Mouse (Mus musculus) cortical plate, adult 2 months (tissue): ENCODE data around the gene Gm17606. TPM values are rescaled to one million over a fixed set of nuclear protein-coding genes. Genes with fewer than 3 reads are reported as not detected.

ENCODE experiments used
- H3K27ac ChIP-seq: fragments of 200-500 bp; 2 replicates; pipeline ENCODE4 v1.5.1; 2012; ENCODE audit warnings: low read length, control low read depth, inconsistent platforms; ENCODE audit not compliant: insufficient read depth
- H3K4me1 ChIP-seq: fragments of 200-500 bp; 2 replicates; pipeline ENCODE4 v1.6.1; 2011; ENCODE audit warnings: low read length; ENCODE audit not compliant: control insufficient read depth, insufficient read depth
- H3K4me3 ChIP-seq: fragments of 200-500 bp; 2 replicates; pipeline ENCODE4 v1.5.1; 2011; ENCODE audit warnings: mild to moderate bottlenecking, low read length, control low read depth; ENCODE audit not compliant: insufficient read depth
- CTCF ChIP-seq: fragments of 200-500 bp; IDR thresholded peaks from 2 replicates; pipeline ENCODE4 v1.5.1; 2011; ENCODE audit warnings: mild to moderate bottlenecking, control low read depth, low read length; ENCODE audit not compliant: insufficient read depth; ENCODE audit errors: extremely low read depth
- POLR2A ChIP-seq: fragments of 200-500 bp; IDR thresholded peaks from 2 replicates; pipeline ENCODE4 v1.6.1; 2011; ENCODE audit warnings: mild to moderate bottlenecking, low read length, control low read depth; ENCODE audit not compliant: insufficient read depth; ENCODE audit errors: extremely low read depth
- polyA plus RNA-seq: library from polyadenylated mRNA; depleted of rRNA; stranded (reverse); fragments of >200 nt; gene quantifications from 2 replicates; pipeline ENCODE4 v1.2.3, GENCODE M21; 2012; rRNA removed

The Gm17606 gene
- not detected in 2 replicates for polyA plus RNA-seq

GRCm38 (mm10) chr14:54640946-54641304 lies at the start of gene Gm17606:
TSS of gene Gm17606 (plus strand) at chr14:54640952.
- H3K4me3 ChIP-seq, result peak within 1 kb of the TSS; percentile 44
- H3K27ac ChIP-seq, result no peak within 1 kb of the TSS
- TF ChIP-seq POLR2A (no peak), CTCF (no peak)
- no peaks in the 10 kb centered on the region for H3K4me1 ChIP-seq

DNA sequence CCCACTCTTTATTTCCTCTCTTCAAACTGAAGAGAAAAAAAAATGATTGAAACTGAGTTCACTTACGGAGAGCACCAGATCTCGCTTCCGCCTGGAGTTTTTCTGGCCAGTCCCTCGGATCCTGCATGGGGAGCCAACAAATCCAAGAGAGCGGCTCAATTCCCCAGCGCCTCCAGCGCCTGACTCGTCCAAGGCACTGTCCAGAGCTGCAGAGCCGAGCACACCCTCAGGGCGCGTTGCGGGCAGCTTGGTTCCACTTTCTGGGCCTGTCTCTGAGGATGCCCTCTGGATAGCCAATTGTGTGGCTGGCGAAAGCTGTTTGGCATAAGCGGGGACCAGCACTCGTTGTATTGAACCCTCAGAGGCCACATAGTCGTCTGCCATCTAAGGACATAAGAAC lies 49.7 kb upstream of the Gm17606 start:
- Histone ChIP-seq H3K4me3 (no peak overlapping the region), H3K4me1 (peaks cover 6% of the 10 kb centered on the region), H3K27ac (no peak overlapping the region)
- TF ChIP-seq CTCF (no peak), POLR2A (no peak)

GRCm38 (mm10) chr14:54592319-54592934 lies 48.3 kb upstream of the Gm17606 start:
- Histone ChIP-seq H3K4me1 (peaks cover 6% of the 10 kb centered on the region), H3K4me3 (no peak overlapping the region), H3K27ac (peak overlapping the region; percentile 55)
- TF ChIP-seq CTCF (no peak), POLR2A (no peak)

DNA sequence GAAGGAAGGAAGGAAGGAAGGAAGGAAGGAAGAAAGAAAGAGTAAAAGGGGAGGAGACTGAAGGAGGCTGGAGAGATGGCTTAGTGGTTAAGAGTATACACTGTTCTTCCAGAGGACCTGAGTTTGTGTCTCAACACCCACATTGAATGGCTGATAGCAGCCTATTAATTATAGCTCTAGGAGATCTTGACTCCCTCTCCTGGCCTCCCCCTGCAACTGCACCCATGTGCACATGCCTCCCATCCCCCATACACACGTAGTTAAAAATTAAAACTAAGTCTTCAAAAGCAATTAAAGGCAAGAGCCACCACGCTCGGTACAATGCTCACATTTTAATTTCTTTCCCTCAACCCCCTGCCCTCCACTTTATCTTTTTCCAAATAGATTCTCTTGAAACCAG lies 46.7 kb upstream of the Gm17606 start:
- H3K4me1 ChIP-seq, result peaks cover 6% of the 10 kb centered on the region
- H3K27ac ChIP-seq, result no peak overlapping the region
- TF ChIP-seq POLR2A (no peak), CTCF (peak; percentile 30; the same call in 1 of the 2 replicates)
- H3K4me3 ChIP-seq, result no peak overlapping the region; the same call in 1 of the 2 replicates

DNA sequence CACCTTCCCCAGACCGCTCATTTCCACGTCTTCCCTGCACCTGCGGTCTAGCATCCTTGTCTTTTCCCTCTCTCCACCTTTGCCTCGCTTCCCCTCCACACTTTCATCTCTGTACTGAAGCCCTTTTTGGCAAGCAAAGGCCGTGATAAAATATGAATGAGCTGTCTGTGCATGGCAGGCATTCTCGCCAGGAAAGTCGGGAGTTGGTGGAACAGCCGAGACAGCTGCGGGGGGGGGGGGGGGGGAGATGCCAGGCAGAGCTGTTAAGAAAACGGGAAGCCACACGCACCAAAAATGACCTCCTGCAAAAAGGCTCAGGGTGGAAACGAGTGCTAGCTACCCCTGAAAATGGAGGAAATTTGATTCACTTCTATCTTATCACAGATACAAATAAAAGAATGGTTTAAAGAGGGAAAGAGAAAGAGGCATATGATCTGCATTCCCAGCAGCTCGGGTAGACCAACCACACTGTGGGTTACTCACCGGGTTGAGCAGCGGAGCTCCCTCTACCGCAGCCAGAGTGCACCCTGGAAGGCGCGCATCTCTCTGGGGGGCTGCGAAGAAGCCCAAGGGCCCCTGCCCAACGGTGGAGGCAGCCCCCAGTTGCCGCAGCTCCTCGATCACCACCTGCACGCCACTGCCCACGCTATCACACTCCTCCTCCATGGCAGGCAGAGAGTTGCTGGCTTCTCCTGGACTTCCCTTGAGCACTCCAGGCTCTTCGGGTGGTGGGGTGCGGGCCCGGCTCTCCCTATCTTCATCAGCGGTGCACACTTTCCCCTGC lies 45.9 kb upstream of the Gm17606 start:
- TF ChIP-seq CTCF (no peak), POLR2A (0 out of 2 replicates have a peak, but pooled peaks have one; percentile 10)
- peaks cover 6% of the 10 kb centered on the region for H3K4me1 ChIP-seq
- peak overlapping the region; percentile 1; the same call in 1 of the 2 replicates for H3K4me3 ChIP-seq
- H3K27ac ChIP-seq, result peak overlapping the region; percentile 20; the same call in 1 of the 2 replicates

DNA sequence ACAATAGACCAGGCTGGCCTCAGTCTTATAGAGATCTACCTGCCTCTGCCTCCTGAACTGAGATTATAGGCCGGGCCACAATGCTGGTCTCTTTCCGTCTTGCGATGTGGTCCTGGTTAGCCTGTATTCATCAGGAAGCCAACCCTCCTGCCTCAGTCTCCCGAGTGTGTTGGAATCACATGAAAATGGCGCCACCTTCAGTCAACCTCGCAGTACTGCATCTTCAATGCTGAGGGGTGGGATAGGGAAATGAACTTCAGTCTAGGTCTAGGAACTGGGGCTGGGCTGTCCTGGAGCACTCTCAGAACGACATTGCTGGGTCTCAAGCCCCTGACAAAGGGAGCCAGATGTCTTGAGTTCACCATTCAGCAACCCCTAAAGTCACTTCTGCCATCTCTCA lies 43.7 kb upstream of the Gm17606 start:
- Histone ChIP-seq H3K4me3 (no peak overlapping the region), H3K27ac (no peak overlapping the region), H3K4me1 (peaks cover 6% of the 10 kb centered on the region)
- TF ChIP-seq CTCF (peak; percentile 51; the same call in 1 of the 2 replicates), POLR2A (no peak)

- TF ChIP-seq POLR2A, result no peak
- no peak for TF ChIP-seq CTCF
- Histone ChIP-seq H3K27ac (no peak overlapping the region), H3K4me3 (no peak overlapping the region), H3K4me1 (no peaks in the 10 kb centered on the region)
Observed at GRCm38 (mm10) chr14:54601601-54602000, 39.2 kb upstream of the Gm17606 start.

DNA sequence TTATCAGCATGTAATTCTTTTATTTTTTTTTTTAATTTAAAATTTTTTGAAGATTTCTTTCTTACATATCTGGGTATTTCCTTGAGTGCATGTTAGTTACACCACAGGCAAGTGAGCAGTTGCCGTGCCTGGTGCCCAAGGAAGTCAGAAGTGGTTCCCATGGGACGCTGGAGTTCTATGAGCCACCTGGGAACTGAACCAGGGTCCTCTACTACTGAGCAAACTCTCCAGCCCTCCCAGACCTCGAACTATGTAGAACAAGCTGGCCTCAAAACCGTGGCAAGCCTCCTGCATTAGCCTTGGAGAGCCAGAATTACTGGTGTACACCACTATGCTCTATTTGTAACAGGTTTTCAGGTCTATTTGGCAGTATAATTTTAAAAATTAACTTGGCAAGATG lies 38.1 kb upstream of the Gm17606 start:
- Histone ChIP-seq H3K4me1 (no peaks in the 10 kb centered on the region), H3K27ac (no peak overlapping the region)

GRCm38 (mm10) chr14:54603038-54603654 lies 37.6 kb upstream of the Gm17606 start:
- H3K4me1 ChIP-seq, result no peaks in the 10 kb centered on the region
- TF ChIP-seq POLR2A (peak; percentile 55), CTCF (no peak)
- H3K4me3 ChIP-seq, result peak overlapping the region; percentile 41
- H3K27ac ChIP-seq, result peak overlapping the region; percentile 98

More for the DNA sequence above, 38.1 kb upstream of the Gm17606 start:
- peak overlapping the region; percentile 41; the same call in 1 of the 2 replicates for H3K4me3 ChIP-seq
- TF ChIP-seq CTCF (no peak), POLR2A (no peak)
